Mouse (Mus musculus) forebrain, embryonic 10.5 days (tissue): ENCODE data around the gene Gpr87. TPM values are rescaled to one million over a fixed set of nuclear protein-coding genes. Genes with fewer than 3 reads are reported as not detected.

ENCODE experiments used
- DNase-seq: peaks from one replicate; pipeline ENCODE4 v3.0.0-alpha.2; 2017; ENCODE audit warnings: low spot score; ENCODE audit errors: extremely low spot score
- H3K27ac ChIP-seq: fragments of 300-500 bp; sonication (generic); 2 replicates; pipeline ENCODE4 v1.5.1; 2016; ENCODE audit warnings: mild to moderate bottlenecking
- H3K27me3 ChIP-seq: fragments of 300-500 bp; sonication (generic); 2 replicates; pipeline ENCODE4 v1.6.1; 2016; ENCODE audit warnings: mild to moderate bottlenecking; ENCODE audit not compliant: poor library complexity, severe bottlenecking
- H3K36me3 ChIP-seq: fragments of 300-500 bp; sonication (generic); replicated peaks from 2 replicates; pipeline ENCODE4 v1.6.1; 2016; ENCODE audit warnings: mild to moderate bottlenecking, moderate library complexity
- H3K4me1 ChIP-seq: fragments of 300-500 bp; sonication (generic); 2 replicates; pipeline ENCODE4 v1.6.1; 2016
- H3K4me3 ChIP-seq: fragments of 300-500 bp; sonication (generic); 2 replicates; pipeline ENCODE4 v1.5.1; 2016; ENCODE audit warnings: mild to moderate bottlenecking, moderate library complexity
- H3K9me3 ChIP-seq: fragments of 300-500 bp; sonication (generic); 2 replicates; pipeline ENCODE4 v1.6.1; 2016; ENCODE audit warnings: mild to moderate bottlenecking, moderate library complexity
- WGBS: fragments of 180-500 bp; shearing (Covaris S2); methylation state at CpG from one replicate; pipeline ENCODE4 v1.1.7; 2016; 5-methylcytosine and 5-hydroxymethylcytosine counted together
- polyA plus RNA-seq: library from polyadenylated mRNA; unstranded; fragments of >200 nt; fragmentation: Nextera tagmentation; extraction: Ambion mirVana; gene quantifications from 2 replicates; pipeline ENCODE4 v1.2.1, GENCODE M21; 2016

The Gpr87 gene
- polyA plus RNA-seq, 1 experiment from 2014 or later: 0.17 TPM

DNA sequence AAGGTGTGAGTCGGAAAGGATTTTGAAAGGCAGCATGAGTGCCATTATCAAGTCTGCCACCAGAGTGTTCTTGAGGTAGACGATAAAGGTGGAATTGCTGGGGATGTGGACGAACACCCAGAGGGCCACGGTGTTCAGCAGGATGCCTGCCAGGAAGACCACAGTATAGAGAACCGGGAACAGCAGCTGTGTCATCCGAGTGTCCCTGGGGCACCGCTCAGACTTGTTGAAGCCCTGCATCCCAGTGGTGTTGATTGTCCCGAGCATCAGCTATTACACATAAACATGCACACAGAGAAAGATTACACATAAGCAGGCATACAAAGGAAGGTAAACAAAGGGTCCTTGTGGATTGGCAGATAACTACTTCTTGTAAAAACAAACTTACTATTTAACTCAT lies 15.2 kb upstream of the Gpr87 start:
- 82% methylated on average over 8 of the region's 8 CpGs for WGBS
- Histone ChIP-seq H3K36me3 (no peaks in the 10 kb centered on the region), H3K9me3 (no peaks in the 10 kb centered on the region)

DNA sequence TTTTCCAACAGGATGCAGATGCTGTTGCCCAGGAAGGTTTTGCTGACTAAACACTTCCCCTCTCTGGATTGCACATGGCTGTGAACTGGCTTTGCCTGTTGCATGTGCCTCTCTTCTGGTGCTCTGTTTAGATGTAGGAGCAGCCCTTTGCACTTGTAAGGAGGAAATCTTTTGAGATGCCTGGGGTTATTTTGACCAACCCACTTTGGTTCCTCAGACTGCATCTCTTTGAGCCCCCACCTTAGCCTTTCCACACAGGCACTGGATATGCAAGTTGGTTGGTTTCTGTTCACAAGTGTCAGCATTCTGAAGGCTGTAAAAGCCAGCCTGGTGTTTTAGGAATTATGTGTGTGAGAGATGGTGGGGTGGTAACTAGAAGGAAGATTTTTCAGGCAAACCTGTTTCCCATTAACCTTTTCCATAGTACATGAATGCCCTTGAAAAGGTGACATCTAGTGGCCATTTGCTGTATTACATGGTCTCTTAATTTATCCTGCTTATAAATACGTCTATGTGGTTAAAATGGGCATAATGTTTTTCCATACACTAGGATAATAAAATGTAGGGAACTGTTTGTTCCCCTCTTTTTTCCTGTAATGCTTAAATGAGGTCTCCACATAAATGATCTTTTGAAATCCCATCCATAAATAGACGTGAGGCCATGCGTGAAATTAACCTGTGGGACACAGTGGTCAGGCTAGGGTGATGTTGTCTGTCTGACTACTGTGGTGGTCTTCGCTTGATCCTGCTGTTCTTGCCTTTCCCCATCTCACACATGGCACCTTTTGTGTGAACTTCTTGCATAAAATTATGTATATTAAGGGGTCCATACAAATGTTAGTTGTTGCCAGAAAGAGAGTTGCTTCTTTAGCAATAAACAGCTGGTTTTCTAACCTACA lies 14.0 kb upstream of the Gpr87 start:
- Histone ChIP-seq H3K4me3 (no peak overlapping the region), H3K4me1 (0 out of 2 replicates have a peak, but pooled peaks cover 8% of the 10 kb centered on the region), H3K27me3 (no peaks in the 10 kb centered on the region), H3K36me3 (no peaks in the 10 kb centered on the region), H3K9me3 (no peaks in the 10 kb centered on the region), H3K27ac (no peak overlapping the region)
- no peak for DNase-seq
- WGBS: 72% methylated on average over 4 of the region's 4 CpGs

More for the DNA sequence above, 15.2 kb upstream of the Gpr87 start:
- no peaks in the 10 kb centered on the region for H3K27me3 ChIP-seq
- DNase-seq: no peak
- 0 out of 2 replicates have a peak, but pooled peaks cover 3% of the 10 kb centered on the region for H3K4me1 ChIP-seq
- H3K27ac ChIP-seq: no peak overlapping the region
- no peak overlapping the region for H3K4me3 ChIP-seq

DNA sequence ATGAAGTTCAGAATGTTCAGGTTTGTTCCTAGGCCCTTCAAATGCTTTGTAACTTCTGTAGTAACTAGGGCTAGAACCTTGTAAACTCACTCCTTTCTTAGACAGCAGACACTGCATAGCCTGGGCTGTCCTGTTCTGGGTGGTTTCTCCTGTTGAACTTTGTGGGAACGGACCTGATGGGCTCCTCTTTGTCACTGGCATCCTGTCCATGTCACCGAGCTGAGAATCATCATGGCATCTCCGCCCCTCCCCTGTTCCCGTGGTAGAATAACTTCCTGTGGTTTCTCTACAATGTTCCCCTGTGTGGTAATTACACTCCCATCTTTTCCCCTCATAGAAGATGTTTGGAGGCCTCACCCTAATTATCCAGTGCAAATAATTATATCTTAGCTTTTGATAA lies 11.0 kb upstream of the Gpr87 start:
- no peaks in the 10 kb centered on the region for H3K27me3 ChIP-seq
- H3K4me3 ChIP-seq: no peak overlapping the region
- no peak overlapping the region for H3K27ac ChIP-seq
- WGBS: 83% methylated on average over 4 of the region's 4 CpGs
- 0 out of 2 replicates have a peak, but pooled peaks cover 8% of the 10 kb centered on the region for H3K4me1 ChIP-seq
- no peak for DNase-seq
- no peaks in the 10 kb centered on the region for H3K9me3 ChIP-seq
- H3K36me3 ChIP-seq: no peaks in the 10 kb centered on the region

GRCm38 (mm10) chr3:59204719-59205503 lies 10.0 kb upstream of the Gpr87 start:
- H3K27me3 ChIP-seq: no peaks in the 10 kb centered on the region
- no peak overlapping the region for H3K4me3 ChIP-seq
- no peak overlapping the region for H3K27ac ChIP-seq
- WGBS: 85% methylated on average over 11 of the region's 11 CpGs
- H3K9me3 ChIP-seq: no peaks in the 10 kb centered on the region
- H3K4me1 ChIP-seq: 0 out of 2 replicates have a peak, but pooled peaks cover 8% of the 10 kb centered on the region
- DNase-seq: no peak
- H3K36me3 ChIP-seq: no peaks in the 10 kb centered on the region

GRCm38 (mm10) chr3:59203802-59204520 lies 9.1 kb upstream of the Gpr87 start:
- H3K4me3 ChIP-seq: no peak overlapping the region
- DNase-seq: no peak
- no peaks in the 10 kb centered on the region for H3K27me3 ChIP-seq
- H3K4me1 ChIP-seq: 0 out of 2 replicates have a peak, but pooled peaks cover 8% of the 10 kb centered on the region
- H3K9me3 ChIP-seq: no peaks in the 10 kb centered on the region
- no peak overlapping the region for H3K27ac ChIP-seq
- H3K36me3 ChIP-seq: no peaks in the 10 kb centered on the region
- 87% methylated on average over 8 of the region's 8 CpGs for WGBS

GRCm38 (mm10) chr3:59197329-59197948 lies 2.5 kb upstream of the Gpr87 start:
- H3K4me1 ChIP-seq: no peaks in the 10 kb centered on the region
- no peak overlapping the region for H3K27ac ChIP-seq
- no peaks in the 10 kb centered on the region for H3K27me3 ChIP-seq
- H3K9me3 ChIP-seq: no peaks in the 10 kb centered on the region
- WGBS: 87% methylated on average over 4 of the region's 4 CpGs
- H3K36me3 ChIP-seq: no peaks in the 10 kb centered on the region
- no peak for DNase-seq
- no peak overlapping the region for H3K4me3 ChIP-seq

GRCm38 (mm10) chr3:59194099-59194498 lies 805 bp downstream of the Gpr87 start:
- 94% methylated on average over 7 of the region's 7 CpGs for WGBS
- no peak overlapping the region for H3K27ac ChIP-seq

GRCm38 (mm10) chr3:59191674-59192073 lies 3.2 kb downstream of the Gpr87 start:
- no peak overlapping the region for H3K4me3 ChIP-seq
- H3K27me3 ChIP-seq: no peaks in the 10 kb centered on the region
- H3K4me1 ChIP-seq: no peaks in the 10 kb centered on the region
- no peaks in the 10 kb centered on the region for H3K9me3 ChIP-seq
- 95% methylated on average over 6 of the region's 6 CpGs for WGBS
- no peak for DNase-seq
- H3K36me3 ChIP-seq: no peaks in the 10 kb centered on the region
- no peak overlapping the region for H3K27ac ChIP-seq

More at GRCm38 (mm10) chr3:59194099-59194498, 805 bp downstream of the Gpr87 start:
- Histone ChIP-seq H3K4me1 (no peaks in the 10 kb centered on the region), H3K9me3 (no peaks in the 10 kb centered on the region), H3K27me3 (no peaks in the 10 kb centered on the region), H3K36me3 (no peaks in the 10 kb centered on the region), H3K4me3 (no peak overlapping the region)
- DNase-seq: no peak

GRCm38 (mm10) chr3:59187336-59187735 lies 7.6 kb downstream of the Gpr87 start:
- H3K4me1 ChIP-seq: no peaks in the 10 kb centered on the region
- DNase-seq: no peak
- H3K36me3 ChIP-seq: no peaks in the 10 kb centered on the region
- no peaks in the 10 kb centered on the region for H3K9me3 ChIP-seq
- WGBS: 91% methylated on average over 4 of the region's 4 CpGs
- H3K27me3 ChIP-seq: no peaks in the 10 kb centered on the region
- no peak overlapping the region for H3K27ac ChIP-seq
- no peak overlapping the region for H3K4me3 ChIP-seq

- H3K36me3 ChIP-seq: no peaks in the 10 kb centered on the region
- no peak overlapping the region for H3K4me3 ChIP-seq
- H3K4me1 ChIP-seq: 0 out of 2 replicates have a peak, but pooled peaks cover 7% of the 10 kb centered on the region
- no peaks in the 10 kb centered on the region for H3K9me3 ChIP-seq
- H3K27me3 ChIP-seq: no peaks in the 10 kb centered on the region
- H3K27ac ChIP-seq: no peak overlapping the region
- WGBS: 97% methylated on average over 4 of the region's 4 CpGs
- DNase-seq: no peak
Observed at GRCm38 (mm10) chr3:59185662-59186061, 9.2 kb downstream of the Gpr87 start.

DNA sequence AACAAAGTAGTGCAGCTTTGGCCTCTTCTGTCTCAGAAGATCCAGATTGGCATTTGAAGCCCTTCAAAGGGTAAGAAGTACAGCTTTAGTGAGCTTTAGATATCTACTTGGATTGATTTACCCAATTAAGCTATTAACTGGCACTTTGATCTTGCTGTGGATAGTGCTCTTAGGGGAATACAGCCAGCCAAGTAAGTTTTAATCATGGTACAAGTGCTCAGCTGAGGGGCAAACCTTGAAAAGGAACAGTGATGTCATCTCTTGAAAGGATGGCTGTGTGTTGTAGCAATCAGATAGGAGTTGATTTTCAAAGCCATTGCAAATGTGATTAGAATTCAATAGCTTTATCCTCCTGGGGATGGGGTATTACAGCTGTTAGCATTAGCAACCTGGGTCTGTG lies 12.8 kb downstream of the Gpr87 start:
- H3K4me1 ChIP-seq: 0 out of 2 replicates have a peak, but pooled peaks cover 7% of the 10 kb centered on the region
- no peaks in the 10 kb centered on the region for H3K36me3 ChIP-seq
- DNase-seq: no peak
- H3K27ac ChIP-seq: no peak overlapping the region
- H3K27me3 ChIP-seq: no peaks in the 10 kb centered on the region
- H3K4me3 ChIP-seq: no peak overlapping the region
- H3K9me3 ChIP-seq: no peaks in the 10 kb centered on the region

- 61% methylated on average over 5 of the region's 5 CpGs for WGBS
- Histone ChIP-seq H3K4me1 (peaks cover 11% of the 10 kb centered on the region; the same call in 1 of the 2 replicates), H3K9me3 (no peaks in the 10 kb centered on the region), H3K27ac (no peak overlapping the region), H3K4me3 (no peak overlapping the region), H3K27me3 (no peaks in the 10 kb centered on the region), H3K36me3 (no peaks in the 10 kb centered on the region)
- no peak for DNase-seq
Observed at GRCm38 (mm10) chr3:59181134-59181533, 13.8 kb downstream of the Gpr87 start.
